Mouse (Mus musculus): ENCODE results near the gene Kdm1a. TPM values are rescaled to one million over a fixed set of nuclear protein-coding genes. Genes with fewer than 3 reads are reported as not detected.

Kdm1a gene
- polyA plus RNA-seq, 1 experiment from 2014 or later = 34.8 TPM

DNA sequence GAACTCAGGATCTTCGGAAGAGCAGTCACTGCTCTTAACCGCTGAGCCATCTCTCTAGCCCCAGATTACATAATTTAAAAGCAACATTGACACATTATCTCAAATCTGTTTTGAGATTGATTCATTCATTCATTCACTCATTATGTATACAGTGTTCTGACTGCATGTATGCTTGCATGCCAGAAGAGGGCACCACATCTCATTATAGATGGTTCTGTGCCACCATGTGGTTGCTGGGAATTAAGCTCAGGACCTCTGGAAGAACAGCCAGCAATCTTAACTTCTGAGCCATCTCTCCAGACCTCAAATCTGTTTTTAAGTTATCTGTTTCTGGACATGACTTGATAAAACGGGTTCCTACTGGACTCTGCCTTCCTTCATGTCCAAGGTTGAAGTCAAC, 2.7 kb downstream of the Kdm1a start:
- H3K36me3 ChIP-seq = 0 out of 2 replicates have a peak, but pooled peaks cover 2% of the 10 kb centered on the region
- no peak for ATAC-seq (ENCODE audit: insufficient number of reproducible peaks, low FRiP score, low TSS enrichment, low read depth)
- H3K9me3 ChIP-seq = no peaks in the 10 kb centered on the region
- H3K4me1 ChIP-seq = peaks cover 10% of the 10 kb centered on the region
- H3K4me3 ChIP-seq = no peak overlapping the region
- H3K4me2 ChIP-seq = no peak overlapping the region
- no peak overlapping the region for H3K9ac ChIP-seq
- no peak overlapping the region for H3K27ac ChIP-seq
- H3K27me3 ChIP-seq = no peaks in the 10 kb centered on the region
- 96% methylated on average over 3 of the region's 3 CpGs for WGBS

DNA sequence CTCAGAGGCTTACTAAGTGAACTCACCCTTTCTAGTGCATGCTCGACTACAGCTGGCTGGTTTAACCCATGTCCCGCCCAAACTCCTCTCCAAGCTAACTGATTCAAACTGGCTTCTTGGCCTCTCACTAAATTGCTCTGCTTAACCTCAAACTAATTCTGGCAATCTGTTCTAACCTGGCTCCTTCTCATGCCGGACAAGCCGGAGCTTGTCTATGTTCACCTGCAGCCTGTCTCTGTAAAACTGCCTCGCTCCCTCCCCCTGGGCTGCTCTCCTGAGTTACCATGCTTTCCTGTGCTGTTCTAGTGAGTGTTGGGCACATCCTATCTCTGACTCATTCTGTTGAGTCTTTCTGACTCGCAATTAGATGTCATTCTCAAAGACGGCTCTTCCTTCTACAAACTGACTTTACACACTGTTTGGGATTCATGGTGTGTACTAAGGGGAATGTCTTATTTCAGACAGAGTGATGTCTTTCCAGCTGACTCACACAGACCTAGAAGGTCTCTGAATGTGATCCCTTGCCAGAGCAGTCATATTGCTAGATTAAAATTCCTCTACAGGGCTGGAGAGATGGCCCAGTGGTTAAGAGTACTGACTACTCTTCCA, 4.2 kb downstream of the Kdm1a start:
- 0 out of 2 replicates have a peak, but pooled peaks cover 2% of the 10 kb centered on the region for H3K36me3 ChIP-seq
- H3K27ac ChIP-seq = no peak overlapping the region
- peaks cover 19% of the 10 kb centered on the region for H3K4me1 ChIP-seq
- H3K4me3 ChIP-seq = no peak overlapping the region
- WGBS = 86% methylated on average over 7 of the region's 7 CpGs
- no peak overlapping the region for H3K9ac ChIP-seq
- no peaks in the 10 kb centered on the region for H3K27me3 ChIP-seq
- ATAC-seq (ENCODE audit: insufficient number of reproducible peaks, low FRiP score, low TSS enrichment, low read depth) = no peak
- no peaks in the 10 kb centered on the region for H3K9me3 ChIP-seq
- H3K4me2 ChIP-seq = no peak overlapping the region

DNA sequence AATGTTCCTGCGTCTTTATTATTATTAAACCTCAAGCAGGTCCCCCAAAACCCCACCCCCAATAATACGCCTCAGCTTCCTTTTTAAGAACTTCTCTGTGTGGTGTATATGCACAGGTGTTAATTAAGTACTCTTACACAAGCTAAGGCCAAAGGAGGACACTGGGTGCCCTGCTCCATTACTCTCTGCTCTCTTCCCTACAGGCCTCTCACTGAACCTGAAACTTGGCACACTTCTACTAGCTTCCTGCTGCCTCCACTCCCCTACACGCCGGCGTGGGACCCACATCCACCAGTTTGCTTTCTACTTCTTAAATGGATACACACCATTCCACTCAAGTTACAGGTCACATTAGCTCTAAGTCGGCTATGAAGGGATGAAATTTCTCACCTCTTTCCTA, 7.3 kb downstream of the Kdm1a start:
- Histone ChIP-seq H3K27ac (no peak overlapping the region), H3K27me3 (no peaks in the 10 kb centered on the region), H3K9me3 (no peaks in the 10 kb centered on the region), H3K4me1 (peaks cover 9% of the 10 kb centered on the region), H3K4me3 (no peak overlapping the region), H3K9ac (no peak overlapping the region), H3K36me3 (peaks cover 8% of the 10 kb centered on the region), H3K4me2 (no peak overlapping the region)
- no peak for ATAC-seq (ENCODE audit: insufficient number of reproducible peaks, low FRiP score, low TSS enrichment, low read depth)
- 65% methylated on average over 6 of the region's 6 CpGs for WGBS

DNA sequence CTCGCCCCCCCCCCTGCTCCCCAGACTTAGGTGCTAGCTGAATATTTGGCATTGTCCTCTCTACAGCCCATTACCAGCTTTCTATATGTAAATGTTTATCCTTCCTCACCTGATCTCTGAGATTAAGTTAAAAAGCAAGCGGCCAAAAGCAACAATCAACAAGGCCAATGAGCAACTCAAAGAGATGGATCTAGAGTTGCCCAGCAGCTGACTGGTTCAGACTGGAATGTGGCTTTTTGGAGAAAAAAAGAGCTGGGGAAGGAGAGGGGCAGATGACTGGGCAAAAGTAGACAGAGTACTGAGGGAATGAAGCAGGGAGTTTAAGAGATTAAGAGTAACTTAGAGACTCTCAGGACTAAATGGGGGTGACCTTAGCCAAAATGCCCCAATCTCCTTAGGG, 8.5 kb downstream of the Kdm1a start:
- ATAC-seq (ENCODE audit: insufficient number of reproducible peaks, low FRiP score, low TSS enrichment, low read depth) = no peak
- no peaks in the 10 kb centered on the region for H3K27me3 ChIP-seq
- H3K4me3 ChIP-seq = no peak overlapping the region
- WGBS = 92% methylated on average over 2 of the region's 2 CpGs
- H3K4me2 ChIP-seq = no peak overlapping the region
- H3K9me3 ChIP-seq = no peaks in the 10 kb centered on the region
- peaks cover 9% of the 10 kb centered on the region for H3K4me1 ChIP-seq
- H3K27ac ChIP-seq = no peak overlapping the region
- peaks cover 11% of the 10 kb centered on the region for H3K36me3 ChIP-seq
- no peak overlapping the region for H3K9ac ChIP-seq

DNA sequence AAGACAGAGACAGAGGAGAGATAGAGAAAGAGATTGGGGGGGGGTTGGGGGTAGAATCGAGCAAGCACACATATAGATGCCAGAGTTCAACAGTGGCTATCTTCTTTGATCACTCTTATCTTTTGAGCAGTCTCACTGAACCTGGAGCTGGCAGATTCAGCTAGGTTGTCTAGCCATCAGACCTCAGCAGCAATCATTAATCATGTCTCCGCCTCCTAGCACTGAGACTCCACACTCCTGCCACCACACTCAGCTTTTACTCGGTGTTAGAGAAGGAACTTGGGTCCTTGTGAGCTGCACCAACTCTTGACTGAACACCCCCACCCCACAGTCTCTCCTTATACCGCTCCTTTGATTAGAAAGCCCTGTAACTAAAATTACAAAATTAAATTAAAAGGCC, 10.4 kb downstream of the Kdm1a start:
- Histone ChIP-seq H3K4me3 (no peak overlapping the region), H3K4me2 (no peak overlapping the region), H3K4me1 (peaks cover 9% of the 10 kb centered on the region), H3K36me3 (peaks cover 11% of the 10 kb centered on the region), H3K9me3 (no peaks in the 10 kb centered on the region), H3K27me3 (no peaks in the 10 kb centered on the region), H3K27ac (no peak overlapping the region), H3K9ac (no peak overlapping the region)
- no peak for ATAC-seq (ENCODE audit: insufficient number of reproducible peaks, low FRiP score, low TSS enrichment, low read depth)
- WGBS = 61% methylated on average over 4 of the region's 4 CpGs

DNA sequence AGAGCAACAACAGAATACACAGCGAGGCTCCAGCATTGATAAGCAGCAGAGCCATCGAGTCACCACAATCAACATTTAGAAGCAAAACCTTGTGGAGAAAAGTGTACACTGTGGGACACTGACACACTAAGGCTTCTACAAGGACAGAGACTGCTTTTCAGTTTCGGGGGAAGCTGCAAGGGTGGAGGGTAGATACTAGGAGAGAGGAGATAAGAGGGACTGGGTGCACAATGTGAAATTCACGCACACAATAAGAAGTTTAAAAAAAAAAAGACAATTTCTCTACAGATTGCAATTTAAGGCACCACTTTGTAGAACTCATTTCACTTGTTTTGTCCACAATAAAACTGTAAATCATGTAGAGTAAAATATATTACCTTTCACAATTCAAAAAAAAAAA, 14.5 kb downstream of the Kdm1a start:
- no peaks in the 10 kb centered on the region for H3K27me3 ChIP-seq
- H3K27ac ChIP-seq = no peak overlapping the region
- H3K36me3 ChIP-seq = peaks cover 11% of the 10 kb centered on the region
- no peaks in the 10 kb centered on the region for H3K9me3 ChIP-seq
- peaks cover 4% of the 10 kb centered on the region; the same call in 1 of the 2 replicates for H3K4me1 ChIP-seq
- no peak for ATAC-seq (ENCODE audit: insufficient number of reproducible peaks, low FRiP score, low TSS enrichment, low read depth)
- WGBS = 96% methylated on average over 4 of the region's 4 CpGs
- H3K4me3 ChIP-seq = no peak overlapping the region
- no peak overlapping the region for H3K9ac ChIP-seq
- H3K4me2 ChIP-seq = no peak overlapping the region

DNA sequence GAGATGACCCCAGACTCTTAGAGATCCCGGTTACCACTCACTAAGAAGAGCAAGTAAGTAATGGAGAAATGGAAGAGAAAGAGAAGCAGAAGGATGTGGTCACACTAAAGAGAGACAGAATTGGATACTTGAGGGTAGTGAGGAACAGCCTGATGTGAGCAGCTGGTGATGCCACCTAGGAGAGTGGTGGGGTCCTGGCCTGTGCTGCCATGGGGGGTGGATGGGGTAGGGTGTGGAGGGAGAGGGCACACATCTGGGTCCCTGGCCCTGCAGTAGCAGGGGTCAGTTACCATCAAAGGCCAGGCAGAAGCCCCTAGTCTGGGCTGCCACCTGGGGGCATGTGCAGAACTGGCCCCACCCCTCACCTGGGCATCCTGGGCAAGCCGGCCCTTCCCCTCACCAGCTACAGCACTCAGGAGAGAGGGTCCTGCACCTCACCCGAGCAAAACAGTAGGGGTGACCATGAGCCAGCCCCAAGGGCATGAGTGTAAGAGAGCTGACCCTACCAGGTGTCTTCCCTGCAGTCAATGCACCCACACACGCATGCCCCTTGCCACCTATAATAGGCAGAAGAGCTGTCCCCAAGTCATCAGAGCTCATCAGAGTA, 15.2 kb downstream of the Kdm1a start:
- WGBS = 89% methylated on average over 4 of the region's 4 CpGs
- H3K4me3 ChIP-seq = no peak overlapping the region

DNA sequence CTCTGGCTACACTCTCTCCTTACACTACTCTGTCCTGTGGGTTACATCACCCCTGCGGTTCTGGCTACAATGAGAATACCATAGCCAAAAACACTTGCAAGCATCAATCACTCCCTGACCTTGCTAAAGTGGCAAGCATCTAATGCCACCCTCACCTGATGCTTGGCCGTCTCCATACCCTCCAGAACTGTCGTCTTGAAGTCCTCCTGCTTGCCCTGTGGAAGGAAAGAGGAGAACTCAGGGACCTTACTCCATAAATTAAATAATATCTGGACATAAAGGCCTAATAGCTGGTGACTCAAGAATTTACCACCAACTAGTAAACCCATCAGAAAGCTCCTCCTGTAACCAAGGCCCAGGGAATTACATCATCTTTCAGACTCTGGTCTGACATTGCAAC, 20.6 kb downstream of the Kdm1a start:
- H3K36me3 ChIP-seq = no peaks in the 10 kb centered on the region
- peaks cover 4% of the 10 kb centered on the region; the same call in 1 of the 2 replicates for H3K4me1 ChIP-seq
- H3K4me2 ChIP-seq = no peak overlapping the region
- 88% methylated on average over 3 of the region's 3 CpGs for WGBS
- no peak overlapping the region for H3K27ac ChIP-seq
- no peak for ATAC-seq (ENCODE audit: insufficient number of reproducible peaks, low FRiP score, low TSS enrichment, low read depth)
- no peaks in the 10 kb centered on the region for H3K9me3 ChIP-seq
- H3K27me3 ChIP-seq = no peaks in the 10 kb centered on the region
- H3K4me3 ChIP-seq = no peak overlapping the region
- H3K9ac ChIP-seq = no peak overlapping the region

More for the DNA sequence above, 15.2 kb downstream of the Kdm1a start:
- Histone ChIP-seq H3K9ac (no peak overlapping the region), H3K9me3 (no peaks in the 10 kb centered on the region), H3K4me2 (no peak overlapping the region), H3K27ac (no peak overlapping the region), H3K36me3 (peaks cover 11% of the 10 kb centered on the region), H3K4me1 (peaks cover 4% of the 10 kb centered on the region; the same call in 1 of the 2 replicates), H3K27me3 (no peaks in the 10 kb centered on the region)
- no peak for ATAC-seq (ENCODE audit: insufficient number of reproducible peaks, low FRiP score, low TSS enrichment, low read depth)

DNA sequence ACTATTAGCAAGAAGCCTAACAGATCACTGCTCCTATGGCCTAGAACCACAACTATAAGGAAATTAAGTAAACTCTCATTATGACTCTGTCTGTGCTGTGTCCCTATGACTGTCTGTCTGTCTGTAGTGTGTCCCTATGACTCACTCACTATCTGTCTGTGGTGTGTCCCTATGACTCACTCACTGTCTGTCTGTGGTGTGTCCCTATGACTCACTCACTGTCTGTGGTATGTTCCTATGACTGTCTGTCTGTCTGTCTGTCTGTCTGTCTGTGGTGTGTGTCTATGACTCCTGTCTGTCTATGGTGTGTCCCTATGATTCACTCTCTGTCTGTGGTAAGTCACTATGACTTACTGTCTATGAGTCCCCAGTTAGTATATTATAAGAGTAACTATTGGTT, 32.5 kb downstream of the Kdm1a start:
- Histone ChIP-seq H3K4me3 (no peak overlapping the region), H3K36me3 (peaks cover 62% of the 10 kb centered on the region), H3K27me3 (no peaks in the 10 kb centered on the region), H3K4me1 (peaks cover 9% of the 10 kb centered on the region), H3K9me3 (no peaks in the 10 kb centered on the region), H3K27ac (no peak overlapping the region), H3K4me2 (no peak overlapping the region), H3K9ac (no peak overlapping the region)
- no peak for ATAC-seq (ENCODE audit: insufficient number of reproducible peaks, low FRiP score, low TSS enrichment, low read depth)

DNA sequence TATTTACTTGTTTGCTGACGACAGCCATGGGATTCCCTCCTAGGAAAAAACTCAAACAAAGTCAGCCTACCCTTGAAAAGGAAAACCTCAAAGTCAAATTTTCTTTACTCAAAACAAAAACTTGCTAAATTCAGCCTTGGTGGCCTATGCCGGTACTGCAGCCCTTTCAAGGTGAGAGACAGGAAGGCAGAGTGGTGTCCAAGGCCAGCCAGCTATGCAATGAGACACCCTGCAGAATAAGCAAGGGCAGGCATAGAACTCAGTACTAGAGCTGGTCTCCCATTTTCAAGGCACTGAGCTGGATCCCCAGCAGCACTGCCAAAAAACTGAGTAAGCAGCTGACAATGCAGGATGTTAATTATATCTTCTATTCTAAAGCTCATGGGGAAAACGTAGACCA, 33.9 kb downstream of the Kdm1a start:
- 68% methylated on average over 3 of the region's 3 CpGs for WGBS
- Histone ChIP-seq H3K4me1 (peaks cover 9% of the 10 kb centered on the region), H3K9ac (no peak overlapping the region), H3K27me3 (no peaks in the 10 kb centered on the region), H3K36me3 (peaks cover 74% of the 10 kb centered on the region), H3K4me3 (no peak overlapping the region), H3K4me2 (no peak overlapping the region), H3K9me3 (no peaks in the 10 kb centered on the region), H3K27ac (no peak overlapping the region)
- ATAC-seq (ENCODE audit: insufficient number of reproducible peaks, low FRiP score, low TSS enrichment, low read depth) = no peak

DNA sequence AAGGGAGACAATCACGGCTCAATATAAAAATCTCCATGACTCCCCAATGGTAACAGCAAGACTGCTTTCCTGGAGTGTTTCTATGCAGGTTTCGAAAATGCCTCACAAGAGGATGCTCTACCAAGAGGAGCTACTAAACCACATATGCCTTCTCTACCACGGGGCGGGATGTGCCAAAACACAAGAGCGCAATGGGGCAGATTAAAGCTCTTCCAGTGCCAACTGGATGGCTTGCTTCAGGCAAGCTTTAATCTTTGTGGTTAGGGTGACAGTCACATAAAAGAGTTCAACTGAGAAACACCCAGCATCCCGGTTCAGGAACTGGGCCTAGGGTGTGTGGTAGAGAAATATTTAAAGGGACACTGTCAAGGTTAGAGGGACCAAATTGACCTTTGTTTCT, 39.8 kb downstream of the Kdm1a start:
- no peaks in the 10 kb centered on the region for H3K27me3 ChIP-seq
- no peak for ATAC-seq (ENCODE audit: insufficient number of reproducible peaks, low FRiP score, low TSS enrichment, low read depth)
- peaks cover 85% of the 10 kb centered on the region for H3K36me3 ChIP-seq
- no peak overlapping the region for H3K4me3 ChIP-seq
- WGBS = 86% methylated on average over 6 of the region's 6 CpGs
- H3K4me1 ChIP-seq = peaks cover 5% of the 10 kb centered on the region; the same call in 1 of the 2 replicates
- no peak overlapping the region for H3K9ac ChIP-seq
- H3K27ac ChIP-seq = no peak overlapping the region
- no peaks in the 10 kb centered on the region for H3K9me3 ChIP-seq
- H3K4me2 ChIP-seq = no peak overlapping the region

DNA sequence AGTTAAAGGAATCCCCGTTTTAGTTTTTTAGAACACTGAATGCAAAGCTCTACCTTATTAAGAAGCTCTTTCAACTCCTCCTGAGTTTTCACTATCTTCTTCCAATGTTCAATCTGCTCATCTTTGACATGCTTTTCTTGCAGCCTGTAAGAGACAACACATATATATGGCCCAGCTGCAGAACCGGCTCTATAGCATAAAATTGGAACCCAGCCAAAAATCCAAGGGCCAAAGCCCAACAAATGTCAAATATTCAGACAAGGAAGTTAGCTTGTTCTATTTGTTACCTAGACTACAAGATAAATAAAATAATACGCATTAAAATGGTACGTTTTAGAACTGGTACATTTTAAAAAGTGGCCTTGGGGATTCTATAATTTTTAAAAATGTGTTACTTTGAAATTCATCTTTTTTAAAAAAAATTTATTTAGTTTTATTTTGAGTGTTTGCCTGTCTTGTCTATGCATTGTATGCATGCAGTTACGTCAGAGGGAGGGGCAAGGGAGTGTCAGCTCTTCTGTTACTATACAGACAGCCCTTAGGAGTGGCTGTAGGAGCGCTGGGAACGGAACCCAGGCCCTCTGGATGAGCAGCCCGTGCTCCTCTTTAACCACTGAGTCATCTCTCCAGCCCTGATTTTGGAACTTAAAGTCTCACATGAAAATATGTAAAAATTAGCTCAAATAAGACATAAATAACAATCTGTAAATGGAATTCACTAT, 42.1 kb downstream of the Kdm1a start:
- no peak overlapping the region for H3K9ac ChIP-seq
- H3K4me3 ChIP-seq = no peak overlapping the region
- no peaks in the 10 kb centered on the region for H3K9me3 ChIP-seq
- H3K4me1 ChIP-seq = no peaks in the 10 kb centered on the region
- no peak overlapping the region for H3K27ac ChIP-seq
- no peaks in the 10 kb centered on the region for H3K27me3 ChIP-seq
- 74% methylated on average over 8 of the region's 8 CpGs for WGBS
- H3K36me3 ChIP-seq = peaks cover 86% of the 10 kb centered on the region
- ATAC-seq (ENCODE audit: insufficient number of reproducible peaks, low FRiP score, low TSS enrichment, low read depth) = no peak
- no peak overlapping the region for H3K4me2 ChIP-seq

Measured in limb, embryonic 15.5 days (tissue).